Mouse (Mus musculus): ENCODE results near the gene Scfd2. TPM values are rescaled to one million over a fixed set of nuclear protein-coding genes. Genes with fewer than 3 reads are reported as not detected.

Gene Scfd2
- total RNA-seq, 2 experiments from 2014 or later = 23.6 to 27.6 TPM

DNA sequence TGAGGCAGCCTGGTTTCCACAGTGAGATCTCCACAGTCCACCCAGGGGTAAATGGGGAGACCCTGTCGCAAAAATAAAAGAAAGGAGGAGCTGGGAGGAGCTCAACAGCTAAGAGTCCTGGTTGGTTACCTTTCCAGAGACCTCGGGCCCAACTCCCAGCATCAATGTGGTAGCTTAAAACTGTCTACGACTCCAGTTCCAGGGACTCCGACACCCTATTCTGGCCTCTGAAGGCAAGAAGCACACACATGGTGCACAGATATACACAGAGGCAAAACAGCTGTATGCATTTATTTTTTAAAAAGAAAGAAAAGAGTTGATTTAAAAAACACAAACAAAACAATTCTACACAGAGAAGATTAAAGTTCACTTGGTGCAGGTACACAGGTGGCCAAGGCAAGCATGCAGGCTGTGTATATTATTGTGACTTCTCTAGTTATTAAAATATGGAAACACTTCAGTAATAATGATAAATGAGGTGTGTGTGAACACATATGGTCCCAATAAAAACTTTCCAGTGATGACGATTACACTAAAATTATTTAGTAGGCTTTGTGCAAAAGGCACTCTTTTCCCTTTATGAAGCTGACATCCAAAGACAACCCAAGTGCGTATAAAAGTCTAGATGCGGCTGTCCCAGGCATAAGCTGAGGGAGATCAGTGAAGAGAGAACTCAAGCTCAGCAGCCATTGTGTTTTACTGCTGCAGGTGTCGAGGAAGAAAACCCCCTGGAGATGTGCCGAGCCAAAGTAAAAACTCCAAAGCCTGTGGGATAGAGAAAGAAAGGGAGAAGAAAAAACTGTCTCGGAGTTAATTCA is 83.8 kb downstream of the Scfd2 start:
- no peak for DNase-seq (ENCODE audit: low spot score in 2 of 2)
- TF ChIP-seq CTCF (conservative IDR thresholded peaks at IDR 0.05) = no peak
- Histone ChIP-seq H3K4me3 (no peak overlapping the region), H3K27ac (no peak overlapping the region)

- Histone ChIP-seq H3K4me3 (no peak overlapping the region), H3K27ac (no peak overlapping the region)
- DNase-seq (ENCODE audit: low spot score in 2 of 2) = no peak
- TF ChIP-seq CTCF (conservative IDR thresholded peaks at IDR 0.05) = no peak
These were observed 85.7 kb downstream of the Scfd2 start for GRCm38 (mm10) chr5:74445861-74446260.

DNA sequence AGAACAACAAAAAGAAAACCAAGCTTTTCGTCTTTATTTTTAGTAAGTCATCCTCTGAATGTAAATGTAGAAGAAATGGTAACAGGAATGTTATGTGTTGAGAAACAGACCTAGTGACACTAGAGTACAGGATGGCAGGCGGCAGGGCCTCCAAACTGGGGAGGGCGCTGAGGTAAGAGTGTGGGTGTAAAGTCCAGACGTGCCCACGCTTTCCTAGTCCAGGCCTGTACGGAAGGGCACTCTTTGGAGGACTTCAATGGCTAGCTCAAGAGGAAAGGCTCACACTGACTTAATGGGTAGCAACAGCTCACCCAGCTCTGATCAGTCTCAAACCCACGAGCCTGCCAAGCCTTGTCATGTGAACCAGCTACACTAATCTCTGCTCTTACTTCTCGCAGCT is 93.2 kb downstream of the Scfd2 start:
- Histone ChIP-seq H3K27ac (no peak overlapping the region), H3K4me3 (no peak overlapping the region)
- TF ChIP-seq CTCF (conservative IDR thresholded peaks at IDR 0.05) = no peak
- DNase-seq (ENCODE audit: low spot score in 2 of 2) = no peak

DNA sequence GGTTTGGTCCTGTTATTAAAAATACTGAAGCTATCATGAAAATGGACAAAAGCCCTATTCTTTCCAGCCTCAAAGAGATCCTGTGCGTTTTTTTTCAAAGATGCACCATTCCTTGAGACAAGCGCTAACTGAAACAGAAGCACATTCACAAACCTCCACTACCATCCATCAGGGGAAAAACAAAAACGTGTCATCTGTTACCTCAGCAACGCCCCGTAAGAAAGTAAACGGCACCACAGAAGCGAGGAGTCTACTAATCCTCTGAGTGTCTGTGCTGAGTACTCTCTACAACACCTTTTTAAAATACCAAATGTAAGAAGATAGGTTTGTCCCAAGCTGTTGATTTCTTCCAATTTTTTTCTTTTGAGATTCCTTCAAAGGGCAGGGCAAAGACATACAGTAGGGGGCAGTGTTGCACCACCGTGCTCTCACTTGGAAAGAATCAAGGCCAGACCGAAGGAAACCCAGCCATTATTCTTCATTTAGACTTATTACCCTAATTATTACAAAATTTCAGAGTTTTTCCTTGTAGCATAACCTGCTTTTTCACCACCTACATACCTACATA is 97.9 kb downstream of the Scfd2 start:
- Histone ChIP-seq H3K27ac (no peak overlapping the region), H3K4me3 (peak overlapping the region; percentile 34; the same call in 1 of the 2 replicates)
- TF ChIP-seq CTCF (conservative IDR thresholded peaks at IDR 0.05) = peak; percentile 91
- peak; percentile 49 to 80 for DNase-seq (ENCODE audit: low spot score in 2 of 2)

- Histone ChIP-seq H3K27ac (peak overlapping the region; percentile 14; the same call in 1 of the 2 replicates), H3K4me3 (no peak overlapping the region; the same call in 1 of the 2 replicates)
- DNase-seq (ENCODE audit: low spot score in 2 of 2) = no peak
- no peak for TF ChIP-seq CTCF (conservative IDR thresholded peaks at IDR 0.05)
These were observed 98.5 kb downstream of the Scfd2 start for GRCm38 (mm10) chr5:74432879-74433539.

GRCm38 (mm10) chr5:74420615-74421132 is 110.9 kb downstream of the Scfd2 start:
- no peak for DNase-seq (ENCODE audit: low spot score in 2 of 2)
- no peak for TF ChIP-seq CTCF (conservative IDR thresholded peaks at IDR 0.05)
- no peak overlapping the region for H3K4me3 ChIP-seq
- no peak overlapping the region for H3K27ac ChIP-seq

DNA sequence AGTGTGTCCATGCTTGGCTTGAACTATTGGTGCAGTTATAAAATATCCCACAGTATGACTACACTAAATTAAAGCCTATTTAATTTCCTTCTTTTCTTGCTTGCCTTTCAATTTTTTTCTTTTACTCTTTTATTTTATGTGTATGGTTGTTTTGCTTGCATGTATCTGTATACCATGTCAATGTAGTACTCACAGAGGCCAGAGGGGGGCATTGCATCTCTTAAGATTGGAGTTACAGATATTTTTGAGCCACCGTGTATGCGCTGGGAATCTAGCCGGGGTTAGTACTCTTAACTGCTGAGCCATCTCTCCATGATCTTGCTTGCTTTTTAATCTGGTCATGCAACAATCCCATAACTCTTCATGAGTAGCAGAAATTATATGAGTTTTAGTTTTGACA is 119.0 kb downstream of the Scfd2 start:
- Histone ChIP-seq H3K4me3 (no peak overlapping the region), H3K27ac (no peak overlapping the region)
- peak; percentile 42 for TF ChIP-seq CTCF (conservative IDR thresholded peaks at IDR 0.05)
- no peak for DNase-seq (ENCODE audit: low spot score in 2 of 2)

DNA sequence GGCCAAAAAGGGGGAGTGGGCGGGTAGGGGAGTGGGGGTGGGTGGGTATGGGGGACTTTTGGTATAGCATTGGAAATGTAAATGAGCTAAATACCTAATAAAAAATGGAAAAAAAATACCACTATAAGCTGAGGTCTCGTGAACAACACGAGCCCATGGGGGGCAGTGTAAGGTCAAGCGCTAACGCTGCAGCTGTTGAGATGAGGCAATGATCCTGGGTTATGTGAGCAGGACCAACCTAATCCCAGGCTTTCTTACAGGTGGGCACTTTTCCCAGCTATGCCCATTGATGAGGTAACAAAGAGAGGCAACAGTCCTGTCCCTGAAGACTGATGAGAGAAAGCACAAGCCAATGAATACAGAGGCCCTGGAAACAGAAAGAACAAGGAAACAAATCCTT is 126.7 kb downstream of the Scfd2 start:
- H3K4me3 ChIP-seq = no peak overlapping the region
- no peak overlapping the region for H3K27ac ChIP-seq
- no peak for TF ChIP-seq CTCF (conservative IDR thresholded peaks at IDR 0.05)
- no peak for DNase-seq (ENCODE audit: low spot score in 2 of 2)

- no peak for DNase-seq (ENCODE audit: low spot score in 2 of 2)
- H3K27ac ChIP-seq = no peak overlapping the region
- no peak overlapping the region for H3K4me3 ChIP-seq
- TF ChIP-seq CTCF (conservative IDR thresholded peaks at IDR 0.05) = no peak
These were observed 127.5 kb downstream of the Scfd2 start for GRCm38 (mm10) chr5:74404083-74404482.

GRCm38 (mm10) chr5:74402626-74403025 is 128.9 kb downstream of the Scfd2 start:
- DNase-seq (ENCODE audit: low spot score in 2 of 2) = no peak
- Histone ChIP-seq H3K27ac (no peak overlapping the region), H3K4me3 (no peak overlapping the region)
- TF ChIP-seq CTCF (conservative IDR thresholded peaks at IDR 0.05) = no peak

- Histone ChIP-seq H3K27ac (no peak overlapping the region), H3K4me3 (no peak overlapping the region)
- TF ChIP-seq CTCF (conservative IDR thresholded peaks at IDR 0.05) = no peak
- no peak for DNase-seq (ENCODE audit: low spot score in 2 of 2)
These were observed 139.8 kb downstream of the Scfd2 start for GRCm38 (mm10) chr5:74391806-74392205.

DNA sequence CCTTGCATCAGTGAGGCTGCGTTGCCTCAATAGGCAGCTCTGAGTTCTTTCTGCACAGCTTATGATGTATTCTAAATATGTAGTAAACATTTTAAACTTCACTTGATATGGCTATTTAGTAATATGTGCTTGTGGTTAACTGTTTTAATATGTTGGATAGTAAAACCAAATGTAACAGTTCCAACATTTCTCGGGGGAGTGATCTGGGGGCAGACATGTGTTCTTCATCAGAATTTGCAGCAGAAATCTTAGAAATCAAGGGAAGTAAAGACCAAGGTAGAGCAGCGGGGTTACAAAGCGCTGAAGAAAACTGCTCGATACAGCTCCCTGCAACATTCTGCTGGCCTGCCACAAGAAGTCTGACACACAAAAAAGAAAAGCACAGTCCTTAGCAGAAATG is 140.2 kb downstream of the Scfd2 start:
- no peak for TF ChIP-seq CTCF (conservative IDR thresholded peaks at IDR 0.05)
- Histone ChIP-seq H3K4me3 (no peak overlapping the region), H3K27ac (no peak overlapping the region)
- no peak for DNase-seq (ENCODE audit: low spot score in 2 of 2)

GRCm38 (mm10) chr5:74388849-74389248 is 142.7 kb downstream of the Scfd2 start:
- DNase-seq (ENCODE audit: low spot score in 2 of 2) = no peak
- no peak overlapping the region for H3K4me3 ChIP-seq
- H3K27ac ChIP-seq = no peak overlapping the region
- no peak for TF ChIP-seq CTCF (conservative IDR thresholded peaks at IDR 0.05)

All from layer of hippocampus, adult 2 months (tissue).